Mouse (Mus musculus) thymus, adult 2 months (tissue): ENCODE measurements around the gene Nelfcd. TPM values are rescaled to one million over a fixed set of nuclear protein-coding genes. Genes with fewer than 3 reads are reported as not detected.

ENCODE experiments used
- DNase-seq: peaks from one replicate; pipeline ENCODE4 v3.0.0; 2021
- H3K27ac ChIP-seq: fragments of 200-500 bp; 2 replicates; pipeline ENCODE4 v1.5.1; 2012; ENCODE audit warnings: low read length, control low read depth; ENCODE audit not compliant: control insufficient read depth, insufficient read depth
- H3K27me3 ChIP-seq: fragments of 200-500 bp; 2 replicates; pipeline ENCODE4 v1.6.1; 2012; ENCODE audit warnings: mild to moderate bottlenecking, low read length, moderate library complexity, mixed read lengths; ENCODE audit not compliant: control insufficient read depth, insufficient read depth
- H3K36me3 ChIP-seq: fragments of 200-500 bp; 2 replicates; pipeline ENCODE4 v1.6.1; 2012; ENCODE audit warnings: mild to moderate bottlenecking, low read length, moderate library complexity; ENCODE audit not compliant: control insufficient read depth, insufficient read depth
- H3K4me1 ChIP-seq: fragments of 200-500 bp; replicated peaks from 2 replicates; pipeline ENCODE4 v1.6.1; 2012; ENCODE audit warnings: low read length; ENCODE audit not compliant: control insufficient read depth, insufficient read depth
- H3K4me3 ChIP-seq: fragments of 200-500 bp; 2 replicates; pipeline ENCODE4 v1.5.1; 2012; ENCODE audit warnings: mild to moderate bottlenecking, low read length, control low read depth, moderate library complexity; ENCODE audit not compliant: control insufficient read depth, insufficient read depth
- CTCF ChIP-seq: fragments of 200-500 bp; IDR thresholded peaks from 2 replicates; pipeline ENCODE4 v1.5.1; 2012; ENCODE audit warnings: mild to moderate bottlenecking, control low read depth, low read length, moderate library complexity, borderline replicate concordance; ENCODE audit not compliant: control insufficient read depth, poor library complexity, insufficient read depth; ENCODE audit errors: extremely low read depth
- POLR2A ChIP-seq: fragments of 200-500 bp; IDR thresholded peaks from 2 replicates; pipeline ENCODE4 v1.6.1; 2012; ENCODE audit warnings: mild to moderate bottlenecking, low read length, control low read depth, moderate library complexity; ENCODE audit not compliant: control insufficient read depth, poor library complexity, insufficient read depth; ENCODE audit errors: extremely low read depth
- WGBS: fragments of 180-500 bp; shearing (Covaris S2); methylation state at CpG from one replicate; pipeline ENCODE4 v1.1.7; 2018; 5-methylcytosine and 5-hydroxymethylcytosine counted together
- polyA plus RNA-seq: library from polyadenylated mRNA; depleted of rRNA; stranded (reverse); fragments of >200 nt; gene quantifications from 2 replicates; pipeline ENCODE4 v1.2.3, GENCODE M21; 2012

The Nelfcd gene
- polyA plus RNA-seq, 1 experiment = 99.3 TPM

DNA sequence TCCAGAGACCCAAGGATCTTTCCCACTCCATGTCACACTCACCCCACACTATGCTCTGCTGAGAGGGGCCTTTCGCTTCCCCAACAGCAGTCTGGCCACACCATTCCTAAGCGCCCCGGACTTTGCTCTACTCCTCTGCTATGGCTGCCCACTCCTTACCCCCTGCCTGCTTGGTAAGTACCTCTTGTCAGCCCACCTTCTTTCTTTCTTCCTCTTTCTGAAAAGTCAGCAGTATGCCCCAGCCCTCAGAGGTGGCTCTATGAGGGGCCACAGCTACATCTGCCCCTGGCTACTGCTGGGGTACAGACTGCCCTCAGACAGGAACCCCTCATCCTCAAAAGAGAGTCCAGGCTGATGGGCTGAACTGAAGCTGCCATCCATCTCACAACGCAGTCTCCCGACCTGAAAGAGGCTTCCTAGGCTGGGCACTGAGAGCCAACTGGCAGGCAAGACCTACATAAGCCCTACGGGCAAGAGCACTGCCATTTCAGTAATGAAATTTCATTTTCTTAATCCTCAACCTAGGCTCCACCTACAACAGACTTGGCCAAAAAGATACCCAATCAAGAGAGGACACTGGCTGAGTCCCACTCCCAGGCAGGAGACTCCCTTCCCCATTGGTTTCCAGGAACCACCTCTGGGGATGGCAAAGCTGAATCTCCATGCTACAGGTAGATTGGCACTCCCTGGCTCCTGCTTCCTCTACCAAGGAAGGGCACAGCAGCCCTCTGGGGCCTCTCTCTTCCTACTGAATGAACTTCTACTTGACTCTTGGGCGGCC, 21.5 kb downstream of the Nelfcd start:
- WGBS = 89% methylated on average over 7 of the region's 7 CpGs
- Histone ChIP-seq H3K4me1 (peaks cover 35% of the 10 kb centered on the region), H3K27ac (peak overlapping the region; percentile 50; the same call in 1 of the 2 replicates), H3K36me3 (no peaks in the 10 kb centered on the region), H3K4me3 (no peak overlapping the region), H3K27me3 (no peaks in the 10 kb centered on the region)
- no peak for DNase-seq
- TF ChIP-seq CTCF = no peak
- TF ChIP-seq POLR2A = no peak

DNA sequence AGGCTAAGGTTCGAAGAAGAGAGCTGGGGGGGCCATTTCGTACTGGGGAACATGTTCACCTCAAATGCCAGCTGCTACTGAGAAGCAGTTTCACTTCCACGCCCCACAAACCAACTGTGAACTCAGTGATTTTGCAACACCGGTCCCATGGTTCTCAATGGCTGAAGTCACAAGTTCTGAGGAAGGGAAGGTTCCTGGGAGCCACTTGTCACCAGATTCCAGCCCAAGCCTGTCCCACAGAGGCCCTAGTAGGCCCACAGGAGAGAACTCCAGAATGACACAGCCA, 22.0 kb downstream of the Nelfcd start:
- Histone ChIP-seq H3K36me3 (no peaks in the 10 kb centered on the region), H3K27me3 (no peaks in the 10 kb centered on the region), H3K27ac (peak overlapping the region; percentile 49; the same call in 1 of the 2 replicates), H3K4me1 (peaks cover 35% of the 10 kb centered on the region), H3K4me3 (peak overlapping the region; percentile 75)
- no peak for DNase-seq
- 34% methylated on average over 4 of the region's 4 CpGs for whole genome bisulfite sequencing
- TF ChIP-seq POLR2A (no peak), CTCF (no peak)

DNA sequence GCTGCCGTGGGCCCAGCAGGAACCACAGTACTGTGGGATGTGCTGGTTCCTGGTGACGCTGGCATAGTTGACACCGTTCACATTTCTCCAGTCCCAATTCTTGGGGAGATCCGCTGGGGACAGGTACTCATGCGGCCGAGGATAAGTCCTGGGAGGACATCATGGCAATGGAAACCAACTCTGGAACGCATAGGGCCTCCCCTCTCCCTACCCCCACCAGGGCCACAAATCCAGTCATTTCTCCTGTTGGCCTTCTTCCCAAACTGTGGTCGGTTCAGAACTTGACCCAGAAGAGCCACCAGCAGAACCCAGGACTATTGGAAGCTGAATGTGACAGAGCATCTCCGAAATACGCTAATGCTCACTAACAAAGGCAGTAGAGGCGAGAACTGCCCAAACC, 22.6 kb downstream of the Nelfcd start:
- DNase-seq = no peak
- Histone ChIP-seq H3K27ac (peak overlapping the region; percentile 49; the same call in 1 of the 2 replicates), H3K4me1 (peaks cover 35% of the 10 kb centered on the region), H3K4me3 (peak overlapping the region; percentile 75), H3K36me3 (no peaks in the 10 kb centered on the region), H3K27me3 (no peaks in the 10 kb centered on the region)
- no peak for TF ChIP-seq CTCF
- no peak for TF ChIP-seq POLR2A
- WGBS = 79% methylated on average over 11 of the region's 11 CpGs

DNA sequence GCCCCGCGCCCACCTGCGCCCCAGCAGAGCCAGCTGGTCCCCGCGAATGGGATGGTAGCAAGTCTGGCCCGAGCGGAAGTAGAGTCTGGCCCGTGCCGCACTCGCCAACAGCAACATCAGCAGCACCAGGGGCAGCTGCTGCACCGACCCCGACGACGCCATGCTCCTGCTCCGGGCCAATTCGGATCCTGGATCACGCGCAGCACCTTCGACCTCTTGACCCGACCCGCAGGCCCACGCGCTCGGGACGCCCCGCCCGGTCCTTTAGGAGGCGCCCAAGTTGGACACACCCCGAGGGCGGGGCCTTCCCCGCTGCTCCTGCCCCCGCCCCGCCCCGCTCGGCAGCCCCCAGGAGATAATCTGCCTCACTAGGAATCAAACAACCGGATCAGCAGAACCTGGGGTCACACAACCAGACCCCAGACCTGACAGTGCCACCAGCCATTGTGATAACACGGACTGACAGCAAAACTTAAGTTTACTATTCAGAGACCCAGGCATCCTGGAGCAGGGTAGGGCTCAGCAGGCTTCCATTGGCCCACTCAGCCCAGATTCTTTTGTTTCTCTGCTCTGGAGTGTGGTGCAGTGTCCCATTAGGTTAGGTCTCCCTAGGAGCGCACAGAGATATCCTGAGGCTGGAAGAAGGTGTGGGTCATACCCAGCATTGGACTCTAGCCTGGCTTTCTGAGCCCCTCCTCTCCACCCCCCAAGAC, 23.3 kb downstream of the Nelfcd start, which contains the start of gene Ctsz:
TSS of gene Ctsz (minus strand) at position 303 of the 713 bp plus-strand sequence.
- 2% methylated on average over 38 of the region's 38 CpGs for WGBS
- Histone ChIP-seq H3K27ac (peak within 1 kb of the TSS; percentile 49; the same call in 1 of the 2 replicates), H3K4me3 (peak within 1 kb of the TSS; percentile 75), H3K36me3 (no peaks in the 10 kb centered on the region), H3K4me1 (peaks cover 35% of the 10 kb centered on the region), H3K27me3 (no peaks in the 10 kb centered on the region)
- no peak for TF ChIP-seq CTCF
- TF ChIP-seq POLR2A = peak; percentile 54; the same call in 1 of the 2 replicates
- DNase-seq = peak; percentile 71

DNA sequence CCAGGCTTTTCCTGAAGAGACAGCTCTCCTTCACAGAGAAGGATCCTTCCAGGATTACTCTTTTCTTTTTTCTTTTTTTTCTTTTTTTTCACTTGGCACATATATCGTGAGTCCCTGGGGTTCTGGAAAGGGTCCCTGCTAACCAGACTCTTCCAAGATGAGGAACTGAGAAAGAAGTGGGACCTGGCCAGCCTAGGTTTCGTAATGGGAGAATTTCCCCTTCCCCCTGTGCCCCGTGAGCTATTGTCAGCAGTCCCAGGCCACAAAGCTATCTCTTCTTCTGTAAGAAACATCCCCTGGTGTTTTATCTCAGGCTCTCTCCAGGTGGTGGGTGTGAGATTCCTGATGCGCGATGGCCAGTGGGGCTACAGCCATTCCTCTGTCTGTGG, 23.8 kb downstream of the Nelfcd start:
- Histone ChIP-seq H3K27me3 (no peaks in the 10 kb centered on the region), H3K27ac (no peak overlapping the region), H3K4me1 (peaks cover 35% of the 10 kb centered on the region), H3K4me3 (no peak overlapping the region), H3K36me3 (no peaks in the 10 kb centered on the region)
- no peak for DNase-seq
- 64% methylated on average over 5 of the region's 5 CpGs for WGBS
- TF ChIP-seq CTCF (no peak), POLR2A (no peak)

DNA sequence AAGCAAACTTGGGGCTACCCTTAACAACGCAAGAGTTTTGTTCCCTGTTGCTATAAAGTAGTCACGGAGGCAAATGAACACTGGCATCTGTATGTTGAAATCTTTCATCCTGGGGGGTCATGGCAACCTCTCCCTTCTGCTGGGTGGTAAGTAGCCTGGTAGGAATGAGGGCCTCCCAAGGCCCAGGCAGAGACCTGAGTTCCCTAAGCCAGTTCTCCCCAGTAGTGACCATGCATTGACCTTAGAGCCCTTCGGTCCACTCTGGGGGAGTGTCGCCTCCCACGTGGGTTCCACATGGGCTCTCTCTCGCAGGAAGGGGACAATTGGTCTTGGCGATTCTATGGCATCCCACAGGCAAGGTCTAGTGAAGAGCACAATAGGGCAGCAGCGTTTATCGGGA, 24.4 kb downstream of the Nelfcd start:
- 97% methylated on average over 9 of the region's 9 CpGs for WGBS
- TF ChIP-seq CTCF (no peak), POLR2A (no peak)
- no peak for DNase-seq
- H3K4me3 ChIP-seq = no peak overlapping the region
- H3K27ac ChIP-seq = no peak overlapping the region
- no peaks in the 10 kb centered on the region for H3K36me3 ChIP-seq
- no peaks in the 10 kb centered on the region for H3K27me3 ChIP-seq
- H3K4me1 ChIP-seq = peaks cover 35% of the 10 kb centered on the region

DNA sequence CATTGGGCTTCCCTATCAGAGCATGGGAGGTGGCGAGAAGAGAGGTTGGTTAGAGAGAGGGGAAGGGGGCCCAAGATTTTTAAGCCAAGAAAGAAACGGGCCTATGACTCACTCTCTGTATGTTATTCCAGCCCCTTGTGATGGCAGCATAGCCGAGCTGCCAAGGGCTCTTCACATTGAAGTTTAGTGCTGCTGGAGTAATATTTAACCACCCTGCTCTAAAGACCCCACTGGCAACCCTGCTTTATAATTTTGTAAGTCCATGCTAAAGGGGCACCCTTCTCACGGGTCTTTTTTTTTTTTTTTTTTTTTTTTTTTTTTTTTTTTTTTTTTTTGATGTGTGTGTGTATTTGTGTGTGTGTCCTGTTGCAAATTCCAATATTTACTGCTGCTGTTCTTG, 26.3 kb downstream of the Nelfcd start:
- Histone ChIP-seq H3K4me3 (no peak overlapping the region), H3K27ac (no peak overlapping the region), H3K4me1 (peaks cover 28% of the 10 kb centered on the region), H3K36me3 (no peaks in the 10 kb centered on the region), H3K27me3 (no peaks in the 10 kb centered on the region)
- no peak for DNase-seq
- 85% methylated on average over 4 of the region's 4 CpGs for WGBS
- TF ChIP-seq CTCF = no peak
- TF ChIP-seq POLR2A = no peak
